Mouse (Mus musculus) lung, embryonic 16.5 days (tissue): Measurements from ENCODE around the gene Ifnar2. TPM values are rescaled to one million over a fixed set of nuclear protein-coding genes. Genes with fewer than 3 reads are reported as not detected.

Source experiments
- ATAC-seq: fragments of 200-750 bp; cut with Nextera tagmentation; 2 replicates; pipeline ENCODE4 v1.8.0; 2017; ENCODE audit warnings: low read depth, mild to moderate bottlenecking, moderate library complexity
- H3K27ac ChIP-seq: fragments of 300-500 bp; sonication (generic); 2 replicates; pipeline ENCODE4 v1.5.1; 2014; ENCODE audit warnings: mild to moderate bottlenecking, control low read depth, low read length
- H3K27me3 ChIP-seq: fragments of 300-500 bp; sonication (generic); 2 replicates; pipeline ENCODE4 v1.6.1; 2014; ENCODE audit warnings: low read depth, low read length, mixed read lengths; ENCODE audit not compliant: control insufficient read depth, insufficient read depth
- H3K36me3 ChIP-seq: fragments of 300-500 bp; sonication (generic); 2 replicates; pipeline ENCODE4 v1.6.1; 2014; ENCODE audit warnings: low read length; ENCODE audit not compliant: control insufficient read depth, insufficient read depth
- H3K4me1 ChIP-seq: fragments of 300-500 bp; sonication (generic); replicated peaks from 2 replicates; pipeline ENCODE4 v1.6.1; 2014; ENCODE audit warnings: low read length, mixed read lengths; ENCODE audit not compliant: control insufficient read depth, insufficient read depth
- H3K4me2 ChIP-seq: fragments of 300-500 bp; sonication (generic); 2 replicates; pipeline ENCODE4 v1.6.1; 2014; ENCODE audit warnings: low read depth, low read length, control low read depth
- H3K4me3 ChIP-seq: fragments of 300-500 bp; sonication (generic); 2 replicates; pipeline ENCODE4 v1.5.1; 2014; ENCODE audit warnings: mild to moderate bottlenecking, low read length, control low read depth
- H3K9ac ChIP-seq: fragments of 300-500 bp; sonication (generic); 2 replicates; pipeline ENCODE4 v1.6.1; 2014; ENCODE audit warnings: low read length, control low read depth
- H3K9me3 ChIP-seq: fragments of 300-500 bp; sonication (generic); 2 replicates; pipeline ENCODE4 v1.6.1; 2016; ENCODE audit warnings: low read length; ENCODE audit not compliant: control insufficient read depth
- WGBS: fragments of 180-500 bp; shearing (Covaris S2); extraction: QIAGEN DNeasy Blood & Tissue Kit; methylation state at CpG from one replicate; pipeline ENCODE4 v1.1.7; 2014; 5-methylcytosine and 5-hydroxymethylcytosine counted together
- polyA plus RNA-seq: library from polyadenylated mRNA; unstranded; fragments of >200 nt; fragmentation: Nextera tagmentation; extraction: Ambion mirVana; gene quantifications from 2 replicates; pipeline ENCODE4 v1.2.1, GENCODE M21; 2015

The Ifnar2 gene
- polyA plus RNA-seq, 1 experiment from 2014 or later = 73.0 TPM

- peak; percentile 94 for ATAC-seq
- peak within 1 kb of the TSS; percentile 93 for H3K4me3 ChIP-seq
- WGBS = 5% methylated on average over 35 of the region's 51 CpGs
- H3K4me1 ChIP-seq = peaks cover 26% of the 10 kb centered on the region
- peak within 1 kb of the TSS; percentile 96 for H3K9ac ChIP-seq
- peak within 1 kb of the TSS; percentile 60 for H3K4me2 ChIP-seq
- H3K36me3 ChIP-seq = peaks cover 10% of the 10 kb centered on the region
- H3K27me3 ChIP-seq = no peaks in the 10 kb centered on the region
- H3K9me3 ChIP-seq = no peaks in the 10 kb centered on the region
- peak within 1 kb of the TSS; percentile 97 for H3K27ac ChIP-seq
These were observed 33.3 kb downstream of the Ifnar2 start, which contains the start of gene Il10rb for GRCm38 (mm10) chr16:91405640-91406584. Gene Il10rb (plus strand): TSS chr16:91406164.

- Histone ChIP-seq H3K27ac (peak overlapping the region; percentile 97), H3K4me2 (peak overlapping the region; percentile 60), H3K4me1 (peaks cover 29% of the 10 kb centered on the region), H3K9ac (peak overlapping the region; percentile 96), H3K36me3 (peaks cover 11% of the 10 kb centered on the region), H3K4me3 (peak overlapping the region; percentile 93), H3K27me3 (no peaks in the 10 kb centered on the region), H3K9me3 (no peaks in the 10 kb centered on the region)
- whole genome bisulfite sequencing = under 1% methylated on average over 13 of the region's 13 CpGs
- ATAC-seq = peak; percentile 32
These were observed 34.1 kb downstream of the Ifnar2 start for GRCm38 (mm10) chr16:91406585-91407220.

DNA sequence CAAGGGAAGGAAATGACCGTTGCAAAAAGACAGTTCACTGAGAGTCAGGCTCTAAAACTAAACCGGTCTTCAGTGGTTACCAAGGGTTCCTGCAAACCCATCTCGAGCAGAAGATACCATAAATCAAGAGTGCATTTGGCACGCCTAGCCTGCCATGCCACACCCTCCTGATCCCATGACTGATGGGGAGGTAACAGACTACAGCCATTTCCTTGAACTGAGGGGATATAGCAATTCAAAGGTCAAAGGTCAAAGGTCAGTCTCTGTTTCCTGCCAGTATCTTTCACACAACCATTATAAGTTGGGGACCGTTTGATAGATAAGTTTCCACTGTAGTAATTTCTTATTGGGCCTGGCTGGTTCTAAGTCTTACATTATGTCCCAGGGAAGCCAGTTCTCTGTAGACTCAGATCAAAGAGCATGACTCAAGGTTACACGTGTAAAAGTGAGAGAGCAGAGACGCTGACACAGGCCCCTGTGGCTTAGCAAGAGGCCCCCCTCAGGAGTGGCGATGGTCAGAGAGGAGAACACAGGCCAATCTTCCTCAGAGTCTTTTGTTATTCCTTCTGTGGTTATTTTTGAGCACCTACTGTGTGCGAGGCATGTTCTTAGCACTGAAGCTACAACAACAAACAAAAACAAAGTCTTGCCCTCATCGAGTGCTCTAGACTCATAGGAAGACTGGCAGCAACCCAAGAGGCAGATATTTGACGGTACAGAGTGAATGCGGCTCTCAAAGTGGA, 40.7 kb downstream of the Ifnar2 start:
- Histone ChIP-seq H3K36me3 (peaks cover 32% of the 10 kb centered on the region), H3K27ac (no peak overlapping the region), H3K27me3 (no peaks in the 10 kb centered on the region), H3K4me2 (no peak overlapping the region), H3K4me3 (no peak overlapping the region), H3K4me1 (peaks cover 14% of the 10 kb centered on the region), H3K9me3 (no peaks in the 10 kb centered on the region), H3K9ac (no peak overlapping the region)
- 56% methylated on average over 12 of the region's 12 CpGs for WGBS
- no peak for ATAC-seq

GRCm38 (mm10) chr16:91415391-91416189, 43.0 kb downstream of the Ifnar2 start:
- H3K4me1 ChIP-seq = peaks cover 8% of the 10 kb centered on the region
- 80% methylated on average over 9 of the region's 9 CpGs for WGBS
- no peak overlapping the region for H3K9ac ChIP-seq
- H3K27me3 ChIP-seq = no peaks in the 10 kb centered on the region
- H3K27ac ChIP-seq = no peak overlapping the region
- peaks cover 47% of the 10 kb centered on the region for H3K36me3 ChIP-seq
- no peak for ATAC-seq
- H3K4me3 ChIP-seq = no peak overlapping the region
- H3K4me2 ChIP-seq = no peak overlapping the region
- no peaks in the 10 kb centered on the region for H3K9me3 ChIP-seq

- Histone ChIP-seq H3K4me2 (no peak overlapping the region), H3K4me3 (no peak overlapping the region), H3K36me3 (peaks cover 51% of the 10 kb centered on the region), H3K27me3 (no peaks in the 10 kb centered on the region), H3K9ac (no peak overlapping the region), H3K27ac (no peak overlapping the region), H3K4me1 (peaks cover 3% of the 10 kb centered on the region; the same call in 1 of the 2 replicates), H3K9me3 (no peaks in the 10 kb centered on the region)
- ATAC-seq = no peak
- 94% methylated on average over 6 of the region's 6 CpGs for WGBS
These were observed 43.8 kb downstream of the Ifnar2 start for GRCm38 (mm10) chr16:91416357-91416756.

- Histone ChIP-seq H3K4me2 (no peak overlapping the region), H3K4me1 (peaks cover 3% of the 10 kb centered on the region; the same call in 1 of the 2 replicates), H3K9ac (no peak overlapping the region), H3K27me3 (no peaks in the 10 kb centered on the region), H3K36me3 (peaks cover 54% of the 10 kb centered on the region), H3K4me3 (no peak overlapping the region), H3K27ac (no peak overlapping the region), H3K9me3 (no peaks in the 10 kb centered on the region)
- WGBS = 63% methylated on average over 7 of the region's 7 CpGs
- ATAC-seq = no peak
These were observed 44.4 kb downstream of the Ifnar2 start for GRCm38 (mm10) chr16:91416938-91417337.

GRCm38 (mm10) chr16:91418531-91418930, 45.9 kb downstream of the Ifnar2 start:
- 73% methylated on average over 5 of the region's 5 CpGs for WGBS
- no peak overlapping the region for H3K9ac ChIP-seq
- no peaks in the 10 kb centered on the region for H3K27me3 ChIP-seq
- peaks cover 2% of the 10 kb centered on the region; the same call in 1 of the 2 replicates for H3K4me1 ChIP-seq
- ATAC-seq = no peak
- no peak overlapping the region for H3K4me3 ChIP-seq
- peaks cover 61% of the 10 kb centered on the region for H3K36me3 ChIP-seq
- no peaks in the 10 kb centered on the region for H3K9me3 ChIP-seq
- H3K27ac ChIP-seq = no peak overlapping the region
- no peak overlapping the region for H3K4me2 ChIP-seq

GRCm38 (mm10) chr16:91425816-91426215, 53.2 kb downstream of the Ifnar2 start:
- Histone ChIP-seq H3K27ac (no peak overlapping the region), H3K9me3 (no peaks in the 10 kb centered on the region), H3K4me1 (no peaks in the 10 kb centered on the region), H3K4me2 (no peak overlapping the region), H3K4me3 (no peak overlapping the region), H3K27me3 (no peaks in the 10 kb centered on the region), H3K9ac (no peak overlapping the region), H3K36me3 (peaks cover 47% of the 10 kb centered on the region)
- no peak for ATAC-seq
- 93% methylated on average over 6 of the region's 6 CpGs for WGBS
